Mouse (Mus musculus) erythroblast, embryonic 14.5 days (primary cell): ENCODE data around the gene Zfp961.

Experiments
- GATA1 ChIP-seq: IDR thresholded peaks from 2 replicates; pipeline ENCODE4 v1.6.1; 2012; ENCODE audit warnings: low read length, inconsistent platforms, mixed read lengths
- TAL1 ChIP-seq: IDR thresholded peaks from 3 replicates; pipeline ENCODE4 v1.6.1; 2012; ENCODE audit warnings: low read length, inconsistent platforms, mixed read lengths

GRCm38 (mm10) chr8:71965166-71965565, 14.3 kb downstream of the Zfp961 start:
- TF ChIP-seq GATA1 (no peak), TAL1 (no peak)
